Mouse (Mus musculus) cortical plate, adult 2 months (tissue): Measurements from ENCODE around the gene Cox7a1.
"Not testable (repeated sequence)": the region's sequence is repeated elsewhere in the genome, so short reads cannot be mapped to it uniquely, and the experiment has no call there.

Source experiments
- CTCF ChIP-seq: fragments of 200-500 bp; IDR thresholded peaks from 2 replicates; pipeline ENCODE4 v1.5.1; 2011; ENCODE audit warnings: mild to moderate bottlenecking, control low read depth, low read length; ENCODE audit not compliant: insufficient read depth; ENCODE audit errors: extremely low read depth
- POLR2A ChIP-seq: fragments of 200-500 bp; IDR thresholded peaks from 2 replicates; pipeline ENCODE4 v1.6.1; 2011; ENCODE audit warnings: mild to moderate bottlenecking, low read length, control low read depth; ENCODE audit not compliant: insufficient read depth; ENCODE audit errors: extremely low read depth

DNA sequence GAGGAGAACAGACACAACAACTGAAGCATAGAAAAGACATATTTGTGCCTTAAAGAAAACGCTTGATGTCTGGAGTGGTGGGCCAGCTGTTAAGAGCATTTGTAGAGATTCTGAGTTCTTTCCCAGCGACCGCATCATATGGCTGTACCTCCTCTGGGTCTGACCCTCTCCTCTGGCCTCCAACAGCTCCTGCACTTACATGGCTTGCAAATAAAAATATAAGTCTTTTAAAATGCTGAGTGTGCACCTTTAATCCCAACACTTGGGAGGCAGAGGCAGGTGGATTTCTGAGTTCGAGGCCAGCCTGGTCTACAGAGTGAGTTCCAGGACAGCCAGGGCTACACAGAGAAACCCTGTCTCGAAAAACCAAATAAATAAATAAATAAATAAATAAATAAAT, 16.7 kb downstream of the Cox7a1 start:
- TF ChIP-seq CTCF, POLR2A: not testable (repeated sequence)
